Mouse (Mus musculus): ENCODE measurements at regions not wholly inside any gene's neighbourhood (a gene's known extent, or its start where the extent isn't known, plus 50 kb on each side); places are given as distances from the start of the nearest gene placed in this dataset.

GRCm38 (mm10) chr10:71753255-71753654 lies 405.7 kb downstream of the Ipmk start:
- no peak for DNase-seq (ENCODE audit: low spot score in 2 of 2)

GRCm38 (mm10) chr10:71754799-71755198 lies 407.2 kb downstream of the Ipmk start:
- DNase-seq (ENCODE audit: low spot score in 2 of 2): no peak

- no peak for DNase-seq (ENCODE audit: low spot score in 2 of 2)
Measured at GRCm38 (mm10) chr10:71778903-71779302, 431.3 kb downstream of the Ipmk start.

- peak in 1 of 2 experiments; percentile 58 for DNase-seq (ENCODE audit: low spot score in 2 of 2)
Measured at GRCm38 (mm10) chr10:71789241-71789640, 441.7 kb downstream of the Ipmk start.

- peak in 1 of 2 experiments; percentile 2 for DNase-seq (ENCODE audit: low spot score in 2 of 2)
Measured at GRCm38 (mm10) chr10:71789936-71790335, 442.4 kb downstream of the Ipmk start.

- DNase-seq (ENCODE audit: low spot score in 2 of 2): no peak
Measured at GRCm38 (mm10) chr10:71798638-71799037, 451.1 kb downstream of the Ipmk start.

GRCm38 (mm10) chr10:71802457-71802856 lies 454.9 kb downstream of the Ipmk start:
- no peak for DNase-seq (ENCODE audit: low spot score in 2 of 2)

- DNase-seq (ENCODE audit: low spot score in 2 of 2): no peak
Measured at GRCm38 (mm10) chr10:71832633-71833032, 485.1 kb downstream of the Ipmk start.

- DNase-seq (ENCODE audit: low spot score in 2 of 2): no peak
Measured at GRCm38 (mm10) chr10:71835018-71835417, 487.5 kb downstream of the Ipmk start.

GRCm38 (mm10) chr10:71857089-71857488 lies 509.5 kb downstream of the Ipmk start:
- DNase-seq (ENCODE audit: low spot score in 2 of 2): no peak

- DNase-seq (ENCODE audit: low spot score in 2 of 2): peak; percentile 54 to 70
Measured at GRCm38 (mm10) chr10:71857518-71857973, 510.0 kb downstream of the Ipmk start.

GRCm38 (mm10) chr10:71893726-71894125 lies 546.2 kb downstream of the Ipmk start:
- DNase-seq (ENCODE audit: low spot score in 2 of 2): no peak

GRCm38 (mm10) chr10:71905029-71905428 lies 557.5 kb downstream of the Ipmk start:
- no peak for DNase-seq (ENCODE audit: low spot score in 2 of 2)
